Mouse (Mus musculus): Measurements from ENCODE around the gene Syt16. TPM values are rescaled to one million over a fixed set of nuclear protein-coding genes. Genes with fewer than 3 reads are reported as not detected.

Syt16 gene
- polyA plus RNA-seq (2015; fragmentation: Nextera tagmentation; extraction: Ambion mirVana), result 55.0 and 66.8 TPM in 2 replicates

- no peaks in the 10 kb centered on the region for H3K27me3 ChIP-seq
- 0% methylated on average over 44 of the region's 67 CpGs for WGBS
- H3K36me3 ChIP-seq, result no peaks in the 10 kb centered on the region
- peak within 1 kb of the TSS; percentile 80 for H3K9ac ChIP-seq (replicated peaks)
- H3K4me1 ChIP-seq, result peaks cover 16% of the 10 kb centered on the region
- ATAC-seq (replicated peaks), result peak; percentile 87
- H3K4me2 ChIP-seq (replicated peaks), result peak within 1 kb of the TSS; percentile 72
- peak within 1 kb of the TSS; percentile 75 for H3K27ac ChIP-seq (replicated peaks)
- H3K9me3 ChIP-seq, result no peaks in the 10 kb centered on the region
- H3K4me3 ChIP-seq, result peak within 1 kb of the TSS; percentile 79
Observed at GRCm38 (mm10) chr12:73997297-73998127, at the start of gene Syt16. Gene Syt16 (plus strand): TSS chr12:73997661.

- ATAC-seq (replicated peaks), result no peak
- Histone ChIP-seq H3K27me3 (no peaks in the 10 kb centered on the region), H3K4me3 (no peak overlapping the region), H3K36me3 (peaks cover 21% of the 10 kb centered on the region), H3K4me1 (peaks cover 17% of the 10 kb centered on the region), H3K27ac (replicated peaks) (no peak overlapping the region), H3K9ac (replicated peaks) (no peak overlapping the region), H3K9me3 (no peaks in the 10 kb centered on the region), H3K4me2 (replicated peaks) (no peak overlapping the region)
- WGBS, result 88% methylated on average over 4 of the region's 4 CpGs
Observed at GRCm38 (mm10) chr12:73948415-73948814, 49.0 kb upstream of the Syt16 start.

GRCm38 (mm10) chr12:73949318-73950058 lies 48.0 kb upstream of the Syt16 start:
- Histone ChIP-seq H3K27me3 (no peaks in the 10 kb centered on the region), H3K9ac (replicated peaks) (peak overlapping the region; percentile 55), H3K4me3 (peak overlapping the region; percentile 45), H3K4me2 (replicated peaks) (peak overlapping the region; percentile 84), H3K27ac (replicated peaks) (no peak overlapping the region; the same call in 1 of the 2 replicates), H3K4me1 (peaks cover 19% of the 10 kb centered on the region), H3K36me3 (peaks cover 12% of the 10 kb centered on the region), H3K9me3 (no peaks in the 10 kb centered on the region)
- 3% methylated on average over 46 of the region's 46 CpGs for WGBS
- ATAC-seq (replicated peaks), result peak; percentile 83

GRCm38 (mm10) chr12:73952879-73953278 lies 44.6 kb upstream of the Syt16 start:
- no peak overlapping the region for H3K27ac ChIP-seq (replicated peaks)
- H3K27me3 ChIP-seq, result no peaks in the 10 kb centered on the region
- peak overlapping the region; percentile 30 for H3K4me3 ChIP-seq
- peak overlapping the region; percentile 50 for H3K4me2 ChIP-seq (replicated peaks)
- 7% methylated on average over 15 of the region's 15 CpGs for WGBS
- H3K9ac ChIP-seq (replicated peaks), result peak overlapping the region; percentile 9
- H3K4me1 ChIP-seq, result peaks cover 19% of the 10 kb centered on the region
- ATAC-seq (replicated peaks), result peak; percentile 75
- H3K36me3 ChIP-seq, result no peaks in the 10 kb centered on the region
- H3K9me3 ChIP-seq, result no peaks in the 10 kb centered on the region

GRCm38 (mm10) chr12:73953420-73954186 lies 43.9 kb upstream of the Syt16 start:
- Histone ChIP-seq H3K4me2 (replicated peaks) (peak overlapping the region; percentile 50), H3K4me3 (peak overlapping the region; percentile 30), H3K27ac (replicated peaks) (no peak overlapping the region), H3K9ac (replicated peaks) (peak overlapping the region; percentile 9; the same call in 1 of the 2 replicates), H3K36me3 (no peaks in the 10 kb centered on the region), H3K27me3 (no peaks in the 10 kb centered on the region), H3K9me3 (no peaks in the 10 kb centered on the region), H3K4me1 (peaks cover 19% of the 10 kb centered on the region)
- WGBS, result 53% methylated on average over 14 of the region's 14 CpGs
- ATAC-seq (replicated peaks), result no peak

- no peak overlapping the region for H3K9ac ChIP-seq (replicated peaks)
- 76% methylated on average over 5 of the region's 5 CpGs for WGBS
- no peak for ATAC-seq (replicated peaks)
- peaks cover 13% of the 10 kb centered on the region for H3K4me1 ChIP-seq
- no peaks in the 10 kb centered on the region for H3K36me3 ChIP-seq
- H3K4me3 ChIP-seq, result no peak overlapping the region
- no peak overlapping the region for H3K27ac ChIP-seq (replicated peaks)
- no peaks in the 10 kb centered on the region for H3K9me3 ChIP-seq
- H3K4me2 ChIP-seq (replicated peaks), result no peak overlapping the region
- no peaks in the 10 kb centered on the region for H3K27me3 ChIP-seq
Observed at GRCm38 (mm10) chr12:73954785-73955184, 42.7 kb upstream of the Syt16 start.

- Histone ChIP-seq H3K4me1 (peaks cover 9% of the 10 kb centered on the region), H3K4me3 (no peak overlapping the region), H3K27ac (replicated peaks) (no peak overlapping the region), H3K4me2 (replicated peaks) (no peak overlapping the region), H3K27me3 (no peaks in the 10 kb centered on the region), H3K9ac (replicated peaks) (no peak overlapping the region), H3K9me3 (no peaks in the 10 kb centered on the region), H3K36me3 (no peaks in the 10 kb centered on the region)
- WGBS, result 60% methylated on average over 3 of the region's 3 CpGs
- no peak for ATAC-seq (replicated peaks)
Observed at GRCm38 (mm10) chr12:73957676-73958075, 39.8 kb upstream of the Syt16 start.

- H3K27ac ChIP-seq (replicated peaks), result no peak overlapping the region
- H3K4me3 ChIP-seq, result no peak overlapping the region
- no peaks in the 10 kb centered on the region for H3K36me3 ChIP-seq
- no peak for ATAC-seq (replicated peaks)
- H3K9ac ChIP-seq (replicated peaks), result no peak overlapping the region
- H3K4me1 ChIP-seq, result no peaks in the 10 kb centered on the region
- H3K27me3 ChIP-seq, result no peaks in the 10 kb centered on the region
- no peak overlapping the region for H3K4me2 ChIP-seq (replicated peaks)
- H3K9me3 ChIP-seq, result no peaks in the 10 kb centered on the region
- 87% methylated on average over 2 of the region's 2 CpGs for WGBS
Observed at GRCm38 (mm10) chr12:73958830-73959229, 38.6 kb upstream of the Syt16 start.

- H3K27me3 ChIP-seq, result no peaks in the 10 kb centered on the region
- H3K4me3 ChIP-seq, result peak within 1 kb of the TSS; percentile 90
- WGBS, result 1% methylated on average over 60 of the region's 60 CpGs
- H3K9ac ChIP-seq (replicated peaks), result peak within 1 kb of the TSS; percentile 81
- peak within 1 kb of the TSS; percentile 85 for H3K27ac ChIP-seq (replicated peaks)
- peaks cover 19% of the 10 kb centered on the region for H3K36me3 ChIP-seq
- ATAC-seq (replicated peaks), result peak; percentile 100
- H3K4me2 ChIP-seq (replicated peaks), result peak within 1 kb of the TSS; percentile 54
- peaks cover 17% of the 10 kb centered on the region for H3K4me1 ChIP-seq
- H3K9me3 ChIP-seq, result no peaks in the 10 kb centered on the region
Observed at GRCm38 (mm10) chr12:73964291-73965281, 32.9 kb upstream of the Syt16 start, which contains the start of gene Snapc1. Gene Snapc1 (plus strand): TSS chr12:73964481.

GRCm38 (mm10) chr12:73969142-73969541 lies 28.3 kb upstream of the Syt16 start:
- no peaks in the 10 kb centered on the region for H3K9me3 ChIP-seq

GRCm38 (mm10) chr12:73974584-73974983 lies 22.9 kb upstream of the Syt16 start:
- H3K27me3 ChIP-seq, result no peaks in the 10 kb centered on the region
- H3K4me1 ChIP-seq, result no peaks in the 10 kb centered on the region
- ATAC-seq (replicated peaks), result no peak
- WGBS, result 92% methylated on average over 6 of the region's 6 CpGs
- H3K4me3 ChIP-seq, result no peak overlapping the region
- H3K9me3 ChIP-seq, result no peaks in the 10 kb centered on the region
- H3K36me3 ChIP-seq, result peaks cover 89% of the 10 kb centered on the region
- H3K9ac ChIP-seq (replicated peaks), result no peak overlapping the region
- H3K27ac ChIP-seq (replicated peaks), result no peak overlapping the region
- no peak overlapping the region for H3K4me2 ChIP-seq (replicated peaks)

More at GRCm38 (mm10) chr12:73969142-73969541, 28.3 kb upstream of the Syt16 start:
- no peaks in the 10 kb centered on the region for H3K27me3 ChIP-seq
- no peak for ATAC-seq (replicated peaks)
- no peak overlapping the region for H3K4me2 ChIP-seq (replicated peaks)
- 96% methylated on average over 8 of the region's 8 CpGs for WGBS
- peaks cover 17% of the 10 kb centered on the region for H3K4me1 ChIP-seq
- H3K36me3 ChIP-seq, result peaks cover 59% of the 10 kb centered on the region
- H3K27ac ChIP-seq (replicated peaks), result no peak overlapping the region
- H3K4me3 ChIP-seq, result no peak overlapping the region
- no peak overlapping the region for H3K9ac ChIP-seq (replicated peaks)
